Mouse (Mus musculus): ENCODE results near the gene Mapk7.

DNA sequence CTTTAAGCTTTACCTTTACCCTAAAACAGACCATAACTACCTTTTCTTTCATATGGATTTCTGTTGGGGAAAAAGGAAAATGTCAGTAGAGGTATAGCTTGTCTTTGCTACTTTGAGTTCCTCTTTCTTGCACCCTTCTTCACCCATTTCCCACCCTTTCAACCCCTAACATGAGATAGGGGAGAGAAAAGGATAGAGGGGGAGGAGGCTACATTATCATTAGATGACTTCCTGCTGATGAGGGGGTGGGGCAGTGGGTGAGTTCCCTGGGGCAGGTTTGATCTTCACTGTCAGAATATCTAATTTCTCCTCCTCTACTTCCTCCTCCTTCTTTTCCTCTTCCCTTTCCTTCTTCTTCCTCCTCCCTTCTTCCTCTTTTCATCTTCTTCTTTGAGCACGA lies 3.3 kb upstream of the Mapk7 start:
- TF ChIP-seq CTCF (IDR thresholded peaks at IDR 0.05; ENCODE audit: low read depth, low read length) (no peak), GATA1 (IDR thresholded peaks at IDR 0.05; ENCODE audit: borderline replicate concordance, low read length) (no peak), TAL1 (conservative IDR thresholded peaks at IDR 0.05; ENCODE audit: low read depth, low read length) (no peak), POLR2AphosphoS5 (IDR thresholded peaks at IDR 0.05; ENCODE audit: insufficient replicate concordance, low read depth, low read length) (no peak)
